Mouse (Mus musculus) naive thymus-derived CD4-positive, alpha-beta T cell, adult 5 months (primary cell): ENCODE results near the gene Chga. TPM values are rescaled to one million over a fixed set of nuclear protein-coding genes. Genes with fewer than 3 reads are reported as not detected.

Source experiments
- polyA plus RNA-seq: library from polyadenylated mRNA; unstranded; fragments of 100-300 nt; shearing (Covaris generic); gene quantifications from one replicate; pipeline ENCODE4 v1.2.1, GENCODE M21; 2017

The Chga gene
- not detected for polyA plus RNA-seq

GRCm38 (mm10) chr12:102554721-102555516 is at the start of gene Chga:
Chga (plus strand) TSS chr12:102554969.

Other genes with a start within 250 kb of the Chga start
- gene Lgmn, start 115.2 kb upstream of the Chga start, polyA plus RNA-seq = 12.4 TPM
- gene Golga5, start 85.8 kb upstream of the Chga start, polyA plus RNA-seq = 53.0 TPM
- 42.5 TPM for gene Itpk1, start 150.0 kb downstream of the Chga start, polyA plus RNA-seq
- gene Moap1, start 188.7 kb downstream of the Chga start, polyA plus RNA-seq = 7.3 TPM
- gene Tmem251, start 188.8 kb downstream of the Chga start, polyA plus RNA-seq = 20.1 TPM
- not detected for gene Gm28051, start 202.8 kb downstream of the Chga start, polyA plus RNA-seq
- 22.6 TPM for gene Gon7, start 202.8 kb downstream of the Chga start, polyA plus RNA-seq
- gene Ubr7, start 203.0 kb downstream of the Chga start, polyA plus RNA-seq = 28.1 TPM
- gene Gm20604, start 203.7 kb downstream of the Chga start, polyA plus RNA-seq = 6.1 TPM